Mouse (Mus musculus) liver, adult 2 months (tissue): ENCODE measurements around the gene Plpp7.

Experiments
- CTCF ChIP-seq: fragments of 200-500 bp; IDR thresholded peaks from 2 replicates; pipeline ENCODE4 v1.5.1; 2011; ENCODE audit warnings: low read depth, low read length, control low read depth
- POLR2A ChIP-seq: fragments of 200-500 bp; IDR thresholded peaks from 2 replicates; pipeline ENCODE4 v1.6.1; 2011; ENCODE audit warnings: low read length, control low read depth; ENCODE audit not compliant: insufficient read depth; ENCODE audit errors: extremely low read depth

- TF ChIP-seq CTCF (no peak), POLR2A (no peak)
These were observed at the start of gene Plpp7 for GRCm38 (mm10) chr2:32095351-32096121.
